ENCODE assay signal across 14 mouse cellular contexts in genomic region chr9:91370191-91370708, GRCm38 (mm10). TPM values are rescaled to one million over a fixed set of nuclear protein-coding genes. Genes with fewer than 3 reads are reported as not detected.
DNase-seq lines count a peak whose midpoint lies in the region; ATAC-seq and TF ChIP-seq lines count a peak whose summit lies in the region.
"Had no signal": no experiment of that assay in that cellular context is flagged by ENCODE, and none has a peak within 500 bp of the region (broad histone marks: within the 10 kb centered on the region; RNA-seq: fewer than 3 reads in every experiment).

No protein-coding gene starts in this region.

- intact Hi-C loops in left cerebral cortex, postnatal 25 days (cut with DNase I) = no loop called here

- H3K9ac ChIP-seq in hindbrain, embryonic 12.5 days = peak overlapping the region; percentile 59
- peak overlapping the region; percentile 42; the same call in 1 of the 2 replicates for H3K9ac ChIP-seq in midbrain, postnatal 0 days (replicated peaks; ENCODE audit: low read length, poor library complexity, severe bottlenecking)

- DNase-seq in cerebellum, adult 2 months = peak; percentile 58 to 65
- peak; percentile 49 to 58 for DNase-seq in cerebellum, postnatal 36 days
- DNase-seq in midbrain, postnatal 0 days (ENCODE audit: low spot score) = no peak
- DNase-seq in left cerebral cortex, postnatal 25 days (ENCODE audit: low spot score in 2 of 2) = no peak
- no peak for DNase-seq in layer of hippocampus, adult 9-10 months (ENCODE audit: low spot score)
- no peak for DNase-seq in right cerebral cortex, postnatal 10 days (ENCODE audit: low spot score in 2 of 2)
- DNase-seq: heart, postnatal 4 days; lung, postnatal 36 days had no signal

- H3K9me3 ChIP-seq in hindbrain, embryonic 12.5 days (replicated peaks) = no peaks in the 10 kb centered on the region
- H3K9me3 ChIP-seq in midbrain, postnatal 0 days (ENCODE audit: low read length) = no peaks in the 10 kb centered on the region

- H3K36me3 ChIP-seq in hindbrain, embryonic 12.5 days = no peaks in the 10 kb centered on the region
- no peaks in the 10 kb centered on the region for H3K36me3 ChIP-seq in midbrain, postnatal 0 days (ENCODE audit: insufficient read depth, low read length)

- no peak for TF ChIP-seq CTCF in cerebellum, adult 2 months (IDR thresholded peaks at IDR 0.05; ENCODE audit: borderline replicate concordance, insufficient read depth, low read depth, low read length)
- no peak for TF ChIP-seq CTCF in midbrain, postnatal 0 days (IDR thresholded peaks at IDR 0.05)

- H3K27me3 ChIP-seq in cerebellum, adult 2 months (ENCODE audit: control insufficient read depth, insufficient read depth, low read length) = no peaks in the 10 kb centered on the region
- peaks cover 80% of the 10 kb centered on the region for H3K27me3 ChIP-seq in hindbrain, embryonic 12.5 days
- peaks cover 50% of the 10 kb centered on the region for H3K27me3 ChIP-seq in midbrain, postnatal 0 days (ENCODE audit: insufficient read depth, low read length)

- peak overlapping the region; percentile 63 for H3K4me3 ChIP-seq in cerebellum, adult 2 months (replicated peaks; ENCODE audit: insufficient read depth, low read depth, low read length)
- H3K4me3 ChIP-seq in hindbrain, embryonic 12.5 days = peak overlapping the region; percentile 31
- peak overlapping the region; percentile 14; the same call in 1 of the 2 replicates for H3K4me3 ChIP-seq in midbrain, postnatal 0 days (ENCODE audit: low read depth, low read length)

- H3K27ac ChIP-seq in cerebellum, adult 2 months (ENCODE audit: insufficient read depth, low read length) = peak overlapping the region; percentile 96
- peak overlapping the region; percentile 90 for H3K27ac ChIP-seq in hindbrain, embryonic 12.5 days
- peak overlapping the region; percentile 13 for H3K27ac ChIP-seq in midbrain, postnatal 0 days (ENCODE audit: low read depth, low read length)

- peaks cover 22% of the 10 kb centered on the region for H3K4me1 ChIP-seq in cerebellum, adult 2 months (ENCODE audit: control insufficient read depth, insufficient read depth, low read length)
- H3K4me1 ChIP-seq in hindbrain, embryonic 12.5 days = no peaks in the 10 kb centered on the region
- H3K4me1 ChIP-seq in midbrain, postnatal 0 days (ENCODE audit: insufficient read depth, low read length) = no peaks in the 10 kb centered on the region

- no peak for ATAC-seq in hindbrain, embryonic 12.5 days (ENCODE audit: low FRiP score)
- no peak for ATAC-seq in midbrain, postnatal 0 days (ENCODE audit: low FRiP score)
- ATAC-seq: CD4-positive, CD25-positive, alpha-beta regulatory T cell, adult 4 months had no signal

- 12% methylated on average over 6 of the region's 6 CpGs for WGBS in cerebellum, adult 2 months
- whole genome bisulfite sequencing in hindbrain, embryonic 12.5 days = 9% methylated on average over 6 of the region's 6 CpGs
- WGBS in midbrain, postnatal 0 days = 25% methylated on average over 6 of the region's 6 CpGs

- TF ChIP-seq POLR2A in cerebellum, adult 2 months (IDR thresholded peaks at IDR 0.05; ENCODE audit: borderline replicate concordance, insufficient read depth, low read length) = 0 out of 2 replicates have a peak, but pooled peaks have one; percentile 11

- H3K4me2 ChIP-seq in hindbrain, embryonic 12.5 days (replicated peaks) = peak overlapping the region; percentile 46
- H3K4me2 ChIP-seq in midbrain, postnatal 0 days (ENCODE audit: low read depth, low read length, poor library complexity, severe bottlenecking) = peak overlapping the region; percentile 28
- H3K4me2 ChIP-seq: liver, embryonic 11.5 days had no signal

RNA-seq across cellular contexts. Expression of gene Zic1, which starts 4.6 kb away (rescaled TPM):
- polyA plus RNA-seq in cerebellum, adult 2 months (2012; rRNA removed) = 1,121 and 1,289 TPM in 2 replicates
- 17.0 and 17.9 TPM in 2 replicates for polyA plus RNA-seq in hindbrain, embryonic 12.5 days (2016; fragmentation: Nextera tagmentation; extraction: Ambion mirVana)
- 91.8 and 146 TPM in 2 replicates for total RNA-seq in midbrain, postnatal 0 days (2014; rRNA removed)
- polyA plus RNA-seq in midbrain, postnatal 0 days (2015; fragmentation: Nextera tagmentation; extraction: Ambion mirVana) = 4.1 and 8.2 TPM in 2 replicates
- total RNA-seq in left cerebral cortex, postnatal 25 days (2021) = 10 to 100 TPM; 11.1 to 11.7 TPM
- total RNA-seq: adrenal gland, adult 18-20 months; heart, postnatal 4 days had no signal
- polyA plus RNA-seq: CD4-positive, CD25-positive, alpha-beta regulatory T cell, adult 4 months; gonadal fat pad, adult 2 months; kidney, embryonic 16.5 days had no signal

RNA-seq across cellular contexts. Expression of gene Zic4, which starts 8.0 kb away (rescaled TPM):
- polyA plus RNA-seq in cerebellum, adult 2 months (2012; rRNA removed) = 37.4 and 45.3 TPM in 2 replicates
- 54.0 and 55.0 TPM in 2 replicates for polyA plus RNA-seq in hindbrain, embryonic 12.5 days (2016; fragmentation: Nextera tagmentation; extraction: Ambion mirVana)
- total RNA-seq in midbrain, postnatal 0 days (2014; rRNA removed) = 54.7 and 73.4 TPM in 2 replicates
- polyA plus RNA-seq in midbrain, postnatal 0 days (2015; fragmentation: Nextera tagmentation; extraction: Ambion mirVana) = 22.2 and 33.5 TPM in 2 replicates
- total RNA-seq in left cerebral cortex, postnatal 25 days (2021) = 1 to 10 TPM; 2.3 to 3.0 TPM
- total RNA-seq: adrenal gland, adult 18-20 months; heart, postnatal 4 days had no signal
- polyA plus RNA-seq: gonadal fat pad, adult 2 months; kidney, embryonic 16.5 days; liver, embryonic 11.5 days had no signal

Comparison
In these comparisons a context has a peak if more than half of its experiments do, and no peak if none do; other contexts are left out.
1. DNase-seq: peak in cerebellum, adult 2 months (2 of 2) and cerebellum, postnatal 36 days (2 of 2); none in midbrain, postnatal 0 days (single experiment), left cerebral cortex, postnatal 25 days (0 of 2), layer of hippocampus, adult 9-10 months (single experiment) and right cerebral cortex, postnatal 10 days (0 of 2).
2. H3K27ac ChIP-seq: peak in every context shown above with its lines; median percentile 96 in cerebellum, adult 2 months; 90 in hindbrain, embryonic 12.5 days; 13 in midbrain, postnatal 0 days.
3. RNA of gene Zic1, which starts 4.6 kb away (polyA plus RNA-seq): 1,121 to 1,289 TPM in cerebellum, adult 2 months; 17.0 to 17.9 TPM in hindbrain, embryonic 12.5 days and 4.1 to 8.2 TPM in midbrain, postnatal 0 days; every median in the first group is over 10 times any median in the second.
4. Peak in every context shown above with its lines, with median percentiles within 50 percentile points of each other: H3K4me3 ChIP-seq.